Mouse (Mus musculus) myocyte (in vitro differentiated cells): ENCODE results near the gene Mrpl38. TPM values are rescaled to one million over a fixed set of nuclear protein-coding genes. Genes with fewer than 3 reads are reported as not detected.
A peak's percentile ranks its signal among the peaks of the same experiment; 100 is the strongest.

ENCODE experiments used
- H3K27me3 ChIP-seq: one replicate; pipeline ENCODE4 v1.6.1; 2011; ENCODE audit not compliant: control insufficient read depth, insufficient read depth, insufficient read length
- H3K36me3 ChIP-seq: one replicate; pipeline ENCODE4 v1.6.1; 2011; ENCODE audit not compliant: control insufficient read depth, insufficient read depth
- H3K4me2 ChIP-seq: one replicate; pipeline ENCODE4 v1.6.1; 2011; ENCODE audit warnings: low read depth, control low read depth
- H3K4me3 ChIP-seq: one replicate; pipeline ENCODE4 v1.5.1; 2011; ENCODE audit warnings: mild to moderate bottlenecking, control low read depth, moderate library complexity
- H3K79me2 ChIP-seq: one replicate; pipeline ENCODE4 v1.6.1; 2011; ENCODE audit not compliant: control insufficient read depth, insufficient read depth
- H3ac ChIP-seq: one replicate; pipeline ENCODE4 v1.6.1; 2011; ENCODE audit not compliant: control insufficient read depth, insufficient read length
- CEBPB ChIP-seq: IDR thresholded peaks from 2 replicates; pipeline ENCODE4 v1.6.1; 2011; ENCODE audit warnings: mild to moderate bottlenecking, moderate library complexity; ENCODE audit not compliant: poor library complexity, insufficient read depth, severe bottlenecking
- E2F4 ChIP-seq: IDR thresholded peaks from one replicate; pipeline ENCODE4 v1.6.1; 2011; ENCODE audit warnings: mild to moderate bottlenecking, control low read depth, moderate library complexity; ENCODE audit not compliant: insufficient read depth
- MAX ChIP-seq: IDR thresholded peaks from one replicate; pipeline ENCODE4 v1.6.1; 2011; ENCODE audit warnings: low read depth, mild to moderate bottlenecking, control low read depth
- MYOD1 ChIP-seq, 3 experiments: IDR thresholded peaks; one replicate each; pipeline ENCODE4 v1.6.1; 2011; ENCODE audit warnings: control low read depth in 2 of 3, low read depth in 2 of 3, mild to moderate bottlenecking in 2 of 3, moderate library complexity in 1 of 3; ENCODE audit not compliant: insufficient read length in 2 of 3, control insufficient read depth in 1 of 3
- MYOG ChIP-seq, 3 experiments: IDR thresholded peaks; one replicate each; pipeline ENCODE4 v1.6.1; 2011; ENCODE audit warnings: control low read depth in 2 of 3, low read depth in 2 of 3, mild to moderate bottlenecking in 2 of 3; ENCODE audit not compliant: insufficient read length in 2 of 3, control insufficient read depth in 1 of 3, insufficient read depth in 1 of 3
- POLR2A ChIP-seq: IDR thresholded peaks from one replicate; pipeline ENCODE4 v1.6.1; 2011; ENCODE audit warnings: low read depth, mild to moderate bottlenecking, control low read depth, moderate library complexity; ENCODE audit not compliant: insufficient read length
- POLR2AphosphoS2 ChIP-seq: IDR thresholded peaks from one replicate; pipeline ENCODE4 v1.6.1; 2011; ENCODE audit warnings: low read depth, control low read depth; ENCODE audit not compliant: insufficient read length
- REST ChIP-seq: IDR thresholded peaks from one replicate; pipeline ENCODE4 v1.6.1; 2011; ENCODE audit warnings: mild to moderate bottlenecking, control low read depth, moderate library complexity; ENCODE audit not compliant: insufficient read depth, insufficient read length
- SRF ChIP-seq: IDR thresholded peaks from one replicate; pipeline ENCODE4 v1.6.1; 2011; ENCODE audit warnings: low read depth; ENCODE audit not compliant: control insufficient read depth, insufficient read length
- TCF12 ChIP-seq: IDR thresholded peaks from one replicate; pipeline ENCODE4 v1.6.1; 2011; ENCODE audit warnings: mild to moderate bottlenecking, control low read depth; ENCODE audit not compliant: poor library complexity, insufficient read depth, severe bottlenecking
- TCF3 ChIP-seq: IDR thresholded peaks from one replicate; pipeline ENCODE4 v1.6.1; 2011; ENCODE audit warnings: low read depth, control low read depth; ENCODE audit not compliant: insufficient read length
- USF1 ChIP-seq: IDR thresholded peaks from one replicate; pipeline ENCODE4 v1.6.1; 2011; ENCODE audit warnings: low read depth, mild to moderate bottlenecking, control low read depth, moderate library complexity
- polyA plus RNA-seq: library from polyadenylated mRNA; unstranded; fragments of >200 nt; fragmentation: generic; extraction: Trizol; gene quantifications from one replicate; pipeline ENCODE4 v1.2.1, GENCODE M21; 2012; ENCODE audit warnings: missing spikeins

The Mrpl38 gene
- polyA plus RNA-seq, 1 experiment: 141 TPM

GRCm38 (mm10) chr11:116130488-116131205, 8.0 kb downstream of the Mrpl38 start, which contains the start of gene Trim65:
Trim65 (minus strand) TSS chr11:116131128.
- H3ac ChIP-seq: peak within 1 kb of the TSS; percentile 27
- peaks cover 3% of the 10 kb centered on the region for H3K36me3 ChIP-seq
- H3K4me2 ChIP-seq: peak within 1 kb of the TSS; percentile 93
- TF ChIP-seq MYOD1 (IDR thresholded peaks at IDR 0.05; ENCODE audit: control insufficient read depth in 1 of 3, insufficient read length in 2 of 3, low read depth in 2 of 3): peak in 1 of 3 experiments; percentile 76
- TF ChIP-seq SRF: peak; percentile 41
- TF ChIP-seq REST: no peak
- no peak for TF ChIP-seq TCF12
- TF ChIP-seq E2F4: no peak
- TF ChIP-seq MAX: peak; percentile 77
- no peak for TF ChIP-seq USF1
- TF ChIP-seq MYOG (IDR thresholded peaks at IDR 0.05; ENCODE audit: control insufficient read depth in 1 of 3, insufficient read depth in 1 of 3, insufficient read length in 2 of 3, low read depth in 2 of 3): peak in 2 of 3 experiments; percentile 62
- no peak for TF ChIP-seq CEBPB
- TF ChIP-seq POLR2AphosphoS2: peak; percentile 83
- TF ChIP-seq POLR2A: peak; percentile 75
- no peak for TF ChIP-seq TCF3
- H3K27me3 ChIP-seq: no peaks in the 10 kb centered on the region
- H3K79me2 ChIP-seq: peaks cover under 1% of the 10 kb centered on the region
- peak within 1 kb of the TSS; percentile 57 for H3K4me3 ChIP-seq

GRCm38 (mm10) chr11:116129993-116130487, 8.6 kb downstream of the Mrpl38 start:
- peaks cover 3% of the 10 kb centered on the region for H3K36me3 ChIP-seq
- no peaks in the 10 kb centered on the region for H3K79me2 ChIP-seq
- H3K4me3 ChIP-seq: peak overlapping the region; percentile 57
- no peaks in the 10 kb centered on the region for H3K27me3 ChIP-seq
- peak overlapping the region; percentile 27 for H3ac ChIP-seq
- peak overlapping the region; percentile 93 for H3K4me2 ChIP-seq
- TF ChIP-seq TCF12: no peak
- TF ChIP-seq E2F4: no peak
- no peak for TF ChIP-seq USF1
- no peak for TF ChIP-seq POLR2AphosphoS2
- no peak for TF ChIP-seq REST
- no peak for TF ChIP-seq MYOG (IDR thresholded peaks at IDR 0.05; ENCODE audit: control insufficient read depth in 1 of 3, insufficient read depth in 1 of 3, insufficient read length in 2 of 3, low read depth in 2 of 3)
- TF ChIP-seq MYOD1 (IDR thresholded peaks at IDR 0.05; ENCODE audit: control insufficient read depth in 1 of 3, insufficient read length in 2 of 3, low read depth in 2 of 3): no peak
- TF ChIP-seq POLR2A: no peak
- no peak for TF ChIP-seq TCF3
- TF ChIP-seq MAX: no peak

GRCm38 (mm10) chr11:116129091-116129790, 9.4 kb downstream of the Mrpl38 start:
- Histone ChIP-seq H3ac (no peak overlapping the region), H3K4me3 (no peak overlapping the region), H3K79me2 (no peaks in the 10 kb centered on the region), H3K36me3 (peaks cover 3% of the 10 kb centered on the region), H3K4me2 (peak overlapping the region; percentile 93), H3K27me3 (no peaks in the 10 kb centered on the region)
- TF ChIP-seq POLR2A (no peak), MYOG (IDR thresholded peaks at IDR 0.05; ENCODE audit: control insufficient read depth in 1 of 3, insufficient read depth in 1 of 3, insufficient read length in 2 of 3, low read depth in 2 of 3) (no peak), TCF12 (no peak), TCF3 (no peak), USF1 (no peak), REST (no peak), POLR2AphosphoS2 (no peak), SRF (no peak), MYOD1 (IDR thresholded peaks at IDR 0.05; ENCODE audit: control insufficient read depth in 1 of 3, insufficient read length in 2 of 3, low read depth in 2 of 3) (no peak), MAX (no peak)

- no peak for TF ChIP-seq USF1
- H3K4me2 ChIP-seq: no peak overlapping the region
- no peaks in the 10 kb centered on the region for H3K36me3 ChIP-seq
- H3K4me3 ChIP-seq: no peak overlapping the region
- no peak overlapping the region for H3ac ChIP-seq
- no peaks in the 10 kb centered on the region for H3K79me2 ChIP-seq
- no peaks in the 10 kb centered on the region for H3K27me3 ChIP-seq
Measured at GRCm38 (mm10) chr11:116127986-116128385, 10.7 kb downstream of the Mrpl38 start.
